9 mouse cellular contexts compared by ENCODE assay signal in the genomic region with DNA sequence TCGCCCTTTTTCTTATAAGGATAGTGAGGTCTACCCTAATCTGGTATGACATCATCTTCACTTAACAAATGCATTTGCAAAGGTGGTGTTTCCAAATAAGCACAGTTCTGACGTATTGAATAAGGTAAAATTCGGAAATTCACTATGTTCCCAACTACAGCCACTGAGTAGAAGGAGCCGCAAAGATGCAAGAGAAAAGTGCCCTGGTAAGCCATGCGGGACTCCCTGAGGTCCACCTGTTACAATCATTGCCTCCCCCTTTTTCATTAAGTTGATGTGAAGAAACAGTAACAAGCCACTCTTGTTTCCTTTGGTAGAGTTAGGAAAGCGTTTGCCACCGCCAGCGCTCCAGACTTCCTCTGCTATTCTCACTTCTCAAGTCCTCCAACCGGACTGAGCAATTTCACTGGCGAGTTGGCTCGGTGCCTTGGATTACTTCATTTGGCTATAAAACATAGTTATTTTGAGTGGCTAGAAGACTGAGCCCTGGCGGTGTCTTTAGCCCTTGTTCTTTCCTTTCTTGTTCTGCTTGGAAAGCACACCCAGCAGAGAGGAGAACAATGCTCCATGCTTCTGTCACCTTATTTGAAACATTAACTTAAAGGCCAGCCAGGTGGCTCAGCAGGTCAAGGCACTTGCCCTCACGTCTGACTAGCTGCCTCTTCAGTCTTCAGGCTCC. TPM values are rescaled to one million over a fixed set of nuclear protein-coding genes. Genes with fewer than 3 reads are reported as not detected.
DNase-seq lines count a peak whose midpoint lies in the region; ATAC-seq and TF ChIP-seq lines count a peak whose summit lies in the region.
"Had no signal": no experiment of that assay in that cellular context is flagged by ENCODE, and none has a peak within 500 bp of the region (broad histone marks: within the 10 kb centered on the region; RNA-seq: fewer than 3 reads in every experiment).

No protein-coding gene starts in this region.

- no peaks in the 10 kb centered on the region for H3K36me3 ChIP-seq in liver, adult 2 months (ENCODE audit: control insufficient read depth, insufficient read depth, low read length)
- H3K36me3 ChIP-seq in liver, embryonic 11.5 days (ENCODE audit: control insufficient read depth, insufficient read depth, low read length) = no peaks in the 10 kb centered on the region
- no peaks in the 10 kb centered on the region for H3K36me3 ChIP-seq in heart, embryonic 15.5 days

- no peak for TF ChIP-seq CTCF in liver, adult 2 months (IDR thresholded peaks at IDR 0.05; ENCODE audit: low read depth, low read length)

- 38% methylated on average over 13 of the region's 13 CpGs for whole genome bisulfite sequencing in liver, adult 2 months
- WGBS in liver, embryonic 11.5 days = 74% methylated on average over 13 of the region's 13 CpGs
- 41% methylated on average over 13 of the region's 13 CpGs for WGBS in heart, embryonic 15.5 days
- WGBS in large intestine, adult 2 months = 21% methylated on average over 13 of the region's 13 CpGs

- no peaks in the 10 kb centered on the region for H3K27me3 ChIP-seq in liver, adult 2 months (ENCODE audit: control insufficient read depth, insufficient read depth, low read length)
- H3K27me3 ChIP-seq in liver, embryonic 11.5 days (replicated peaks; ENCODE audit: control insufficient read depth, insufficient read depth, low read length) = no peaks in the 10 kb centered on the region
- no peaks in the 10 kb centered on the region for H3K27me3 ChIP-seq in heart, embryonic 15.5 days

- H3K4me1 ChIP-seq in liver, adult 2 months (ENCODE audit: control insufficient read depth, insufficient read depth, low read length) = peaks cover 12% of the 10 kb centered on the region
- peaks cover 12% of the 10 kb centered on the region for H3K4me1 ChIP-seq in liver, embryonic 11.5 days (replicated peaks; ENCODE audit: control insufficient read depth, insufficient read depth, low read length)
- H3K4me1 ChIP-seq in heart, embryonic 15.5 days (replicated peaks) = peaks cover 16% of the 10 kb centered on the region

- peak; percentile 81 for DNase-seq in liver, adult 2 months (ENCODE audit: extremely low read depth, low read depth, low spot score)
- DNase-seq in liver, embryonic 11.5 days (ENCODE audit: low spot score) = no peak
- DNase-seq in cerebellum, adult 18-20 months = peak; percentile 27 to 44
- peak; percentile 94 for DNase-seq in large intestine, adult 2 months (ENCODE audit: low read depth, low spot score)
- DNase-seq in right cerebral cortex, adult 2 months (ENCODE audit: low spot score in 2 of 2) = peak; percentile 65 to 71
- no peak for DNase-seq in T-cell, adult 2 months (ENCODE audit: low spot score)

- no peak overlapping the region for H3K9ac ChIP-seq in liver, adult 2 months (ENCODE audit: low read depth, low read length)
- H3K9ac ChIP-seq in liver, embryonic 11.5 days (ENCODE audit: low read depth, low read length) = no peak overlapping the region
- no peak overlapping the region for H3K9ac ChIP-seq in heart, embryonic 15.5 days

- TF ChIP-seq POLR2A in liver, adult 2 months (IDR thresholded peaks at IDR 0.05; ENCODE audit: extremely low read depth, insufficient read depth, low read length) = no peak

- H3K9me3 ChIP-seq in liver, embryonic 11.5 days (ENCODE audit: control insufficient read depth, low read length) = no peaks in the 10 kb centered on the region
- H3K9me3 ChIP-seq in heart, embryonic 15.5 days (replicated peaks) = no peaks in the 10 kb centered on the region

- no peak overlapping the region for H3K4me3 ChIP-seq in liver, adult 2 months (ENCODE audit: insufficient read depth, low read depth, low read length)
- H3K4me3 ChIP-seq in liver, embryonic 11.5 days (ENCODE audit: low read depth, low read length) = no peak overlapping the region
- no peak overlapping the region for H3K4me3 ChIP-seq in heart, embryonic 15.5 days

- H3K27ac ChIP-seq in liver, adult 2 months (replicated peaks; ENCODE audit: insufficient read depth, low read depth, low read length) = no peak overlapping the region
- no peak overlapping the region for H3K27ac ChIP-seq in liver, embryonic 11.5 days (ENCODE audit: low read depth, low read length)
- peak overlapping the region; percentile 78 for H3K27ac ChIP-seq in heart, embryonic 15.5 days

- no peak overlapping the region for H3K4me2 ChIP-seq in liver, embryonic 11.5 days
- H3K4me2 ChIP-seq in heart, embryonic 15.5 days = peak overlapping the region; percentile 35

- no peak for ATAC-seq in liver, embryonic 11.5 days (replicated peaks; ENCODE audit: low FRiP score)
- ATAC-seq in heart, embryonic 15.5 days (replicated peaks; ENCODE audit: insufficient number of reproducible peaks, insufficient read depth, low FRiP score, low read depth) = peak; percentile 56; the same call in 1 of the 2 replicates
- no peak for ATAC-seq in megakaryocyte-erythroid progenitor cell, adult 5-6 weeks (replicated peaks; ENCODE audit: low FRiP score, low TSS enrichment, poor library complexity, severe bottlenecking)

- H3K79me2 ChIP-seq in liver, adult 2 months (ENCODE audit: control insufficient read depth, insufficient read depth, low read length) = no peaks in the 10 kb centered on the region

RNA-seq across cellular contexts. Expression of gene B4galt1, which starts 14.9 kb away (rescaled TPM):
- total RNA-seq in liver, adult 2 months (2014; rRNA removed) = 11.0 and 13.8 TPM in 2 replicates
- 20.7 and 28.1 TPM in 2 replicates for polyA plus RNA-seq in liver, adult 2 months (2012; rRNA removed)
- polyA plus RNA-seq in liver, embryonic 11.5 days (2014; fragmentation: Nextera tagmentation; extraction: Ambion mirVana) = 49.0 and 50.4 TPM in 2 replicates
- 53.7 and 59.5 TPM in 2 replicates for polyA plus RNA-seq in heart, embryonic 15.5 days (2015; fragmentation: Nextera tagmentation; extraction: Ambion mirVana)
- 55.4 and 71.0 TPM in 2 replicates for polyA plus RNA-seq in large intestine, adult 2 months (2012; rRNA removed)
- 30.8 and 35.1 TPM in 2 replicates for total RNA-seq in megakaryocyte-erythroid progenitor cell, adult 5-6 weeks (2014; fragmentation: Nextera tagmentation)
- 14.4 and 20.5 TPM in 2 replicates for total RNA-seq in megakaryocyte-erythroid progenitor cell, adult 5-6 weeks (2017)

RNA-seq across cellular contexts. Expression of gene Spink4, which starts 51.2 kb away (rescaled TPM):
- 1.4 and 1.9 TPM in 2 replicates for total RNA-seq in liver, adult 2 months (2014; rRNA removed)
- 0.93 and 1.9 TPM in 2 replicates for polyA plus RNA-seq in liver, adult 2 months (2012; rRNA removed)
- polyA plus RNA-seq in liver, embryonic 11.5 days (2014; fragmentation: Nextera tagmentation; extraction: Ambion mirVana) = not detected in 2 replicates
- polyA plus RNA-seq in heart, embryonic 15.5 days (2015; fragmentation: Nextera tagmentation; extraction: Ambion mirVana) = 4.8 and 8.2 TPM in 2 replicates
- polyA plus RNA-seq in large intestine, adult 2 months (2012; rRNA removed) = 16,689 and 16,845 TPM in 2 replicates
- not detected in 2 replicates for total RNA-seq in megakaryocyte-erythroid progenitor cell, adult 5-6 weeks (2014; fragmentation: Nextera tagmentation)
- not detected in 2 replicates for total RNA-seq in megakaryocyte-erythroid progenitor cell, adult 5-6 weeks (2017)
- total RNA-seq: layer of hippocampus, postnatal 14 days had no signal

Comparison
In these comparisons a context has a peak if more than half of its experiments do, and no peak if none do; other contexts are left out.
1. DNase-seq: peak in liver, adult 2 months (single experiment), cerebellum, adult 18-20 months (2 of 2), large intestine, adult 2 months (single experiment) and right cerebral cortex, adult 2 months (2 of 2); none in liver, embryonic 11.5 days (single experiment) and T-cell, adult 2 months (single experiment).
2. RNA of gene Spink4, which starts 51.2 kb away (polyA plus RNA-seq): 16,689 to 16,845 TPM in large intestine, adult 2 months; 4.8 to 8.2 TPM in heart, embryonic 15.5 days, 0.93 to 1.9 TPM in liver, adult 2 months and not detected in liver, embryonic 11.5 days; every median in the first group is over 1,000 times any median in the second.